Mouse (Mus musculus): ENCODE results near the gene Tmem182. TPM values are rescaled to one million over a fixed set of nuclear protein-coding genes. Genes with fewer than 3 reads are reported as not detected.
A peak's percentile ranks its signal among the peaks of the same experiment; 100 is the strongest.

The Tmem182 gene
- total RNA-seq, 2 experiments from 2014 or later: 0.13 to 0.25 TPM

- DNase-seq: no peak
These were observed 62.2 kb downstream of the Tmem182 start for GRCm38 (mm10) chr1:40867651-40868050.

- no peak for DNase-seq
These were observed 68.5 kb downstream of the Tmem182 start for GRCm38 (mm10) chr1:40873760-40874455.

GRCm38 (mm10) chr1:40874456-40875375, 69.3 kb downstream of the Tmem182 start:
- no peak for DNase-seq

- peak; percentile 56 to 70 for DNase-seq
These were observed 73.7 kb downstream of the Tmem182 start for GRCm38 (mm10) chr1:40879051-40879450.

- DNase-seq: no peak
These were observed 74.1 kb downstream of the Tmem182 start for GRCm38 (mm10) chr1:40879526-40879925.

GRCm38 (mm10) chr1:40880527-40880926, 75.1 kb downstream of the Tmem182 start:
- no peak for DNase-seq

GRCm38 (mm10) chr1:40883856-40884255, 78.5 kb downstream of the Tmem182 start:
- no peak for DNase-seq

GRCm38 (mm10) chr1:40884943-40885342, 79.5 kb downstream of the Tmem182 start:
- DNase-seq: no peak

GRCm38 (mm10) chr1:40887673-40888072, 82.3 kb downstream of the Tmem182 start:
- DNase-seq: peak; percentile 61 to 62

- DNase-seq: no peak
These were observed 83.1 kb downstream of the Tmem182 start for GRCm38 (mm10) chr1:40888396-40889040.

GRCm38 (mm10) chr1:40889617-40890016, 84.2 kb downstream of the Tmem182 start:
- no peak for DNase-seq

GRCm38 (mm10) chr1:40890246-40890645, 84.8 kb downstream of the Tmem182 start:
- DNase-seq: no peak

GRCm38 (mm10) chr1:40903712-40904111, 98.3 kb downstream of the Tmem182 start:
- no peak for DNase-seq

Other genes starting within 250 kb of the Tmem182 start
- gene Slc9a4, start 225.5 kb upstream of the Tmem182 start, total RNA-seq (2021): 10 to 100 TPM; 19.5 to 22.2 TPM
- 10 to 100 TPM; 25.1 to 28.4 TPM for gene Slc9a2, start 125.0 kb upstream of the Tmem182 start, total RNA-seq (2021)
- 1 to 10 TPM; 5.5 TPM for gene Mfsd9, start 14.9 kb upstream of the Tmem182 start, total RNA-seq (2021)